Mouse (Mus musculus) ovary, postnatal 10 days (tissue): ENCODE results near the gene Zbtb46.
A peak's percentile ranks its signal among the peaks of the same experiment; 100 is the strongest.

Experiments
- DNase-seq: peaks from one replicate; pipeline ENCODE4 v3.0.0; 2022; ENCODE audit warnings: low spot score

Zbtb46 gene

DNA sequence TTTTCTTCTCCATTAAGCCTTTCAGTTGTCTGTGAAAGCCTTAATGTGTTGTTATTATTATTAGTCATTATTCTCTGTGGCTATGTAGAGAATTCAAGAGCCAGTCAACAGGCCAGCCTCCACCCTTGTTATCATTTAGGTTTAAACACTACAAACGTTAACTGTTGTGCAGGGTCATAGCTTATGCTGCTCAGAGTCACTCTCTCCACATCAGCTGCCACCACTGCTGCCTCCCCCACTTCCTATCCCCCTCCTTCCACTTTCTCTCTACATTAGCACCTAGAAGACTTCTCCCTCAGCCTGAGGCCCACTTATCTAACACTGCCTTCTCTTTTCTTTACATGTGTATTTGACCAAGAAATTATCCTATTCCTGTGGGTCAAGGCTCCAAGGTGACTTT is 57.7 kb downstream of the Zbtb46 start:
- DNase-seq, result no peak

- DNase-seq, result no peak
Measured at GRCm38 (mm10) chr2:181397207-181397761, 61.9 kb downstream of the Zbtb46 start.

GRCm38 (mm10) chr2:181394086-181394485 is 65.1 kb downstream of the Zbtb46 start:
- no peak for DNase-seq

GRCm38 (mm10) chr2:181392600-181393213 is 66.5 kb downstream of the Zbtb46 start:
- peak; percentile 61 for DNase-seq

DNA sequence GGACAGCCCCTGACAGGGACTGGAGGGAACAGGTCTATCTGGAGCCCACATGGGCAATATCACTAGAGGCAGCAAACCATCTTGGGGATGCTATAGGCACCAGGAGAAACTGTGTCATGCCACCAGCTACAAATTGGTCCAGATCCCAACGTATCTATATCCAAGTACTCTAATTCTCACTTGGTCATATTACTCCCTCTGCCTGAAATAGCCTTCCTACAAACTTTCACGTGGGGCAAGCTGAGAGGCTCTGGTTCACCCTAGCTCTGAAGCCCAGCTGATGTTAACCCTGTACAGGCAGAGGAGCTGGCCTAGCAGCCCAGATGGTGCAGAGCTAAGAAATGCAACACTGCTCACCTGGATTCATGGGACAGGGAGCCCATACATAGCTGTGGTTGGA is 67.7 kb downstream of the Zbtb46 start:
- DNase-seq, result no peak

- no peak for DNase-seq
Measured at GRCm38 (mm10) chr2:181391022-181391421, 68.2 kb downstream of the Zbtb46 start.

DNA sequence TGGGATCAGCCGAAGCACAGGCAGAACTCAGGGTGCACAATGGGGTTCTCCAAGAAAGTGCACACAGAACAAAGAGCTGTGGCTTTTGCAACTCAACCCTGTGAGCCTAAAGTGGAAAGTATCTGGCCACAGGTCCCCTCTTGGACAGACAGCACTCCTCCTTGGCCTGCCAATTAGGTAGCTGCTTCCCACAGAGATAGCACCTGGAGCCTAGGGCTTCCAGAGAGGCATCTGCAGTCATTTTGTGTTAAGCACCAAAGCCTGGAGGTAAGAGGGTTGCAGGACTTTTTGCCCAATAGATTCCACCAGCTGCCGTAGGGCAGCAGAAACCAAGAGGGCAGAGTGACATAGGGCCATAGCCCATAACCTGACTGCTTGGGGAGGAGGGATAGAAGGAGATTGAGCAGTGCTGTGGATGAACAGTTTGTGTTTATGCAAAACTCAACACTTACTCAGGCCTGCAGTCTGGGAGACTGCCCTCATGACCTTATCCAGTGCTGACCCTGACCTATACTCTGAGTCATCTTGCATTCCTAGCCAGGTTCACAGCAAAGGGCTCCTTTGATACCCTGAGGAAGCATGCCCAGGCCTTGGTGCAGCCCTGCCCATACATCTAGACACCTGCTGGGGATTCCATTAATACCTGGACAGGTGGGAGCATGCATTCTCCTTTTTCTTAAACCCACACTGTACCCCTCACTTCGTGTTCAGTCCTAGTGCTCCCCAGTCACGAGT is 68.9 kb downstream of the Zbtb46 start:
- no peak for DNase-seq

GRCm38 (mm10) chr2:181386663-181387210 is 72.5 kb downstream of the Zbtb46 start:
- DNase-seq, result no peak

DNA sequence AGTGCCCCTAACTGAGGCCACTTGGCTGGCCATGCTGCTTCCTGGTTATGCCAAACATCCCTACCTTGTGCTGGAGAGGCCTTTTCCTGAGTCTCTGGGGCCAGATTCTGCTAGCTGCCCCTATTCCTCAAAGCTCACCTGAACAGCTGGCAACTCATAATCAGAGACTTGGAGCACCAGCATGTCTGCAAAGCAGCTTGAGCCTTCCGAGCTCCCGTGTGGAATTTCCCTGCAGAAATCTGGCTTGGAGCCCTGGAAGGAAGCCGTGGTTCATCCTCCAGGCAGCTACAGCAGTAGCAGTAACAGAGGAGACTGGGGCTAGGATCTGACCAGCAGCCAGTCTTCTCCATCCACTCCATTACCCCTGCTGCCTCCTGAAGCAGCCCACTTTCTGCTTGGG is 73.3 kb downstream of the Zbtb46 start:
- DNase-seq, result peak; percentile 19

GRCm38 (mm10) chr2:181384919-181385391 is 74.3 kb downstream of the Zbtb46 start:
- DNase-seq, result no peak

DNA sequence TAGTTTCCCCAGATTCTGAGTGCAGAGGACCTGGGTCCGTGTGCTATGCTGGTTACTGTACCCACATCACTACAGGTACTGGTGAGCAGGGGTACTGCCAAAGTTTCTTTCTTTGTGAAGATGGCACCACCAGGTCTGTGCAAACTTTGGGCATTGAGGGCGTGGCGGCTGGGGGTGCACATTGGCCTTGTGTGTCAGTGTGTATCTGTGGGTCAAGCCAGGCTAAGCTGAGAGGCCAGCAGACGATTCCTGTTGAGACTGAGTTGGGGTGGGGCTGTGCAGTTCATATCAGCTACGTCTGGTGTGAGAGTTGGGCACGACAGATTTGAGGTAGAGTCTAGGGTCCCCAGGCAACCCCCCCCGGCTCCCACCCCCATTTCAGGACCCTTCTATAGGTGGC is 74.8 kb downstream of the Zbtb46 start:
- DNase-seq, result no peak

DNA sequence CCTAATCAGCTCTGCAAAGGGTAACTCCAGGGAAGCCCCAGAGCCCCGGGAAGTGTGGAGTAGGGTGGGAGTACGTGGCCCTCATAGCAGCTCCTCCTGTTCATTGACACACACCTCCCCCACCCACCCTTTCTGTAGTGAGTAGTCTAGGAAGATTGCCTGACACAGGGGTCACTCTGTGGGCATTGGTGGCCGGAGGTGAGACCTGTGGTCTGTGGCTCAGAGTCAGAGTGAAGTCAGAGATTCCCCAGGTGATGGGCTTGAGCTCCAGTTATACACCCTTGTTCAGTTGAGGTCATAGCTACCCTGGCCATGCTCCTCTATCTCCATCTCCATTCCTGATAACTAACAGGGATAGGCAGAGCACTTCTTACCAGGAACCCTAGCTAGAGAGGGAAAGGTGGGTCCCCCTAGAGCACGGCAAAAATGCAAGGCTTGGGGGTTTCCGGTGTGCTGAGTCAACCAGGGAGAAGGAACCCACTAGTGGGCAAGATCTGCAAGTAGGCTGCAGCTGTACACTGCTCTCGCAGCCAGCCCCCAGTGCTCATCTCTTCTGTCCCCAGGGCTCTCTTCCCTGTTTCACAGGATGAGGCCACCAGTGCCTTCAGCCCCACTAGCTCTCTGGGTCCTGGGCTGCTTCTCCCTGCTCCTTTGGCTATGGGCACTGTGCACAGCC is 77.5 kb downstream of the Zbtb46 start:
- no peak for DNase-seq

- DNase-seq, result no peak
Measured at GRCm38 (mm10) chr2:181381107-181381506, 78.1 kb downstream of the Zbtb46 start.

- DNase-seq, result no peak
Measured at GRCm38 (mm10) chr2:181380251-181380650, 79.0 kb downstream of the Zbtb46 start.

- no peak for DNase-seq
Measured at GRCm38 (mm10) chr2:181379778-181380177, 79.4 kb downstream of the Zbtb46 start, which contains the start of gene Lime1. TSS of gene Lime1 (plus strand) at chr2:181380078.

- DNase-seq, result no peak
Measured at GRCm38 (mm10) chr2:181378701-181379100, 80.5 kb downstream of the Zbtb46 start.

GRCm38 (mm10) chr2:181377230-181377629 is 82.0 kb downstream of the Zbtb46 start:
- DNase-seq, result no peak

GRCm38 (mm10) chr2:181375787-181376186 is 83.4 kb downstream of the Zbtb46 start:
- DNase-seq, result no peak

DNA sequence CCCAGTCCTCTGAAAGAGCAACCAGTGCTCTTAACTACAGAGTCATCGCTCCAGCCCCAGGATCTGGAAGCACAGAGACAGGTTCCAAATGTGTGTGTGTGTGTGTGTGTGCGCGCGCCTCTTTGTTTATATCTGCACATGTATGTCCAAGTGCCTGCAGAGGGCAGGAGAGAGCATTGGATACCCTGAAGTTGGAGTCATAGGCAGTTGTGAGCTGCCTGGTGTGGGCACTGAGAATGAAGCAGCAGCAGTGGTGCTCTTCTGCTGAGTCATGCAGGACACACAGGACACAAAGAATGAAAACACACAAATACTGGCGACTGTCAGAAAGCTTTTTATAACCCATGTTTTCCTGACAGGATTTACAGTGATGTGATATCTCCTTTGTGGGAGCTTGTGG is 89.2 kb downstream of the Zbtb46 start:
- DNase-seq, result no peak

DNA sequence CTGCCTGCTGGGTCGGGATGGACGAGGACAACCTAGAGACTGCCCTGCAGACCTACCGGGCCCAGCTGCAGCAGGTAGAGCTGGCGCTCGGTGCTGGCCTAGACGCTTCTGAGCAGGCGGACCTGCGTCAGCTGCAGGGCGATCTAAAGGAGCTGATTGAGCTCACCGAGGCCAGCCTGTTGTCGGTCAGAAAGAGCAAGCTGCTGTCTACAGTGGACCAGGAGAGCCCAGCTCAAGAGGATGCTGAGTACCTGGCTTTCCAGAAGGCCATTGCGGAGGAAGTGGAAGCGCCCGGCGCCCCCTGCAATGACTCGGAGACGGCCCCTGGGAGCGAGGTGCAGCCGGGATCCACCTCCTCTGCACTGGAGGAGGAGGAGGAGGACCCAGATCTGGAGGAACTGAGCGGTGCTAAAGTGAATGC is 93.6 kb downstream of the Zbtb46 start:
- no peak for DNase-seq

DNA sequence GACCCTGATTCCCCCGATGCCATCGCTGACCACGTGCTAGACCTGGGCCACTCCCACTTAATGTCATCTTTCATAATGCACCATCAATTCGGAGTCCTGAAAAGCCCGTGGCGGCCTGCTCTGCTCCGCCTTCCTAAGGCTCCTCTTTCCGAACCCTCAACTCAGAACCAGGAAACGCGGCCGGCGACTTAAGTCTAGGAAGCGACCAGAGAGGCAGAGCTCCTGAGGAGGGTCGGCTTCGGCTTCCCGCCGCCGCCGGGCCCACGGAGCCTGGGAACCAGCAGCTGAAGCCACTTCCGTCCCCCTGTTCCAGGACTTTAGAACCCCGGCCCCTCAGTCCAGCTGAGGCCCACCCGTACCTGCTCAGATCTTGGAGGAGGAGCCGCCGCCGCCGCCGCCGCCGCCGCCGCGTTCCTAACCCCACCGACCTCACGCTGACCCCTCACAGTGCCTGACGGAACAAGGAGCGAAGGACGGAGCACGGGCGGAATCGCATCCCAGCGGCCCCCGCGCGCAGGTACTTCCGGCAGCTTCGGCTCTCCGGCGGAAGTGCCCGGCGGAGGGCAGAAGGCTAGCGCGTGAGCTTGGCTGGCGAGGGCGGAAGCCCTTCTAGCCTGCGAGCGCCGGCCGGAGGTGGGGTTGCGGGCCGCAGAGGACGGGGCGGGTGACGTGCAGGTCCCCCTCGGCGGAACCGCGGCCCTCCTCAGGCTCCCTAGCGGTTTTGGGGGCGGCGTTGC is 94.2 kb downstream of the Zbtb46 start, which contains the start of the genes Zgpat and Arfrp1:
Gene Zgpat (plus strand): TSS at position 69 of the 737 bp plus-strand sequence.
Gene Arfrp1 (minus strand): TSS at position 545 of the 737 bp plus-strand sequence.
- DNase-seq, result peak; percentile 71

- no peak for DNase-seq
Measured at GRCm38 (mm10) chr2:181364487-181364859, 94.8 kb downstream of the Zbtb46 start.
